Mouse (Mus musculus): ENCODE measurements at regions not wholly inside any gene's neighbourhood (a gene's known extent, or its start where the extent isn't known, plus 50 kb on each side); places are given as distances from the start of the nearest gene placed in this dataset.

GRCm38 (mm10) chr16:19882961-19883360, 99.9 kb downstream of the Klhl6 start:
- TF ChIP-seq POLR2A (IDR thresholded peaks at IDR 0.05; ENCODE audit: borderline replicate concordance, extremely low read depth, low read depth, low read length): no peak
- TF ChIP-seq CTCF (IDR thresholded peaks at IDR 0.05; ENCODE audit: insufficient read depth, low read length): no peak

Data from lung, adult 2 months (tissue).